Mouse (Mus musculus) cerebellum, adult 2 months (tissue): ENCODE results near the gene Nlrp4f. TPM values are rescaled to one million over a fixed set of nuclear protein-coding genes. Genes with fewer than 3 reads are reported as not detected.

Experiments used
- DNase-seq, 2 experiments: peaks; one replicate each; pipeline ENCODE4 v3.0.0; 2021
- H3K27ac ChIP-seq: fragments of 200-500 bp; 2 replicates; pipeline ENCODE4 v1.5.1; 2012; ENCODE audit warnings: low read length, control low read depth, inconsistent platforms; ENCODE audit not compliant: insufficient read depth
- H3K27me3 ChIP-seq: fragments of 200-500 bp; 2 replicates; pipeline ENCODE4 v1.6.1; 2012; ENCODE audit warnings: inconsistent platforms, mild to moderate bottlenecking, low read length, moderate library complexity; ENCODE audit not compliant: control insufficient read depth, insufficient read depth
- H3K4me1 ChIP-seq: fragments of 200-500 bp; 2 replicates; pipeline ENCODE4 v1.6.1; 2011; ENCODE audit warnings: low read length; ENCODE audit not compliant: control insufficient read depth, insufficient read depth
- H3K4me3 ChIP-seq: fragments of 200-500 bp; replicated peaks from 2 replicates; pipeline ENCODE3; 2011; ENCODE audit warnings: mild to moderate bottlenecking, low read depth, low read length, control low read depth; ENCODE audit not compliant: insufficient read depth
- CTCF ChIP-seq: fragments of 200-500 bp; IDR thresholded peaks from 2 replicates; pipeline ENCODE4 v1.5.1; 2011; ENCODE audit warnings: low read depth, mild to moderate bottlenecking, control low read depth, low read length, moderate library complexity, borderline replicate concordance; ENCODE audit not compliant: insufficient read depth
- POLR2A ChIP-seq: fragments of 200-500 bp; IDR thresholded peaks from 2 replicates; pipeline ENCODE4 v1.6.1; 2011; ENCODE audit warnings: low read length, control low read depth, borderline replicate concordance; ENCODE audit not compliant: insufficient read depth
- WGBS: fragments of 180-500 bp; shearing (Covaris S2); methylation state at CpG from one replicate; pipeline ENCODE4 v1.1.7; 2018; 5-methylcytosine and 5-hydroxymethylcytosine counted together
- polyA plus RNA-seq: library from polyadenylated mRNA; depleted of rRNA; stranded (reverse); fragments of >200 nt; gene quantifications from 2 replicates; pipeline ENCODE4 v1.2.3, GENCODE M21; 2012; rRNA removed

The Nlrp4f gene
- polyA plus RNA-seq, 1 experiment, result 0.23 TPM

GRCm38 (mm10) chr13:65225945-65226344 lies 20.2 kb upstream of the Nlrp4f start:
- Histone ChIP-seq H3K27ac (no peak overlapping the region), H3K4me3 (no peak overlapping the region), H3K27me3 (no peaks in the 10 kb centered on the region), H3K4me1 (no peaks in the 10 kb centered on the region)
- DNase-seq, result no peak
- WGBS, result 52% methylated on average over 6 of the region's 6 CpGs
- no peak for TF ChIP-seq CTCF
- no peak for TF ChIP-seq POLR2A

- TF ChIP-seq POLR2A (no peak), CTCF (no peak)
- Histone ChIP-seq H3K4me3 (no peak overlapping the region), H3K27ac (no peak overlapping the region), H3K27me3 (no peaks in the 10 kb centered on the region), H3K4me1 (no peaks in the 10 kb centered on the region)
- WGBS, result 49% methylated on average over 1 of the region's 1 CpGs
- no peak for DNase-seq
These were observed 5.1 kb downstream of the Nlrp4f start for GRCm38 (mm10) chr13:65200667-65201066.

- Histone ChIP-seq H3K27ac (no peak overlapping the region), H3K4me3 (no peak overlapping the region), H3K27me3 (no peaks in the 10 kb centered on the region), H3K4me1 (no peaks in the 10 kb centered on the region)
- no peak for DNase-seq
- no peak for TF ChIP-seq POLR2A
- TF ChIP-seq CTCF, result no peak
- 56% methylated on average over 15 of the region's 15 CpGs for WGBS
These were observed 29.2 kb downstream of the Nlrp4f start for GRCm38 (mm10) chr13:65176472-65177091.

- H3K27me3 ChIP-seq, result no peaks in the 10 kb centered on the region
- peak; percentile 0 to 11 for DNase-seq
- 22% methylated on average over 46 of the region's 46 CpGs for WGBS
- no peaks in the 10 kb centered on the region for H3K4me1 ChIP-seq
- no peak overlapping the region for H3K4me3 ChIP-seq
- TF ChIP-seq POLR2A (no peak), CTCF (peak; percentile 57; the same call in 1 of the 2 replicates)
- no peak overlapping the region for H3K27ac ChIP-seq
These were observed 29.9 kb downstream of the Nlrp4f start for GRCm38 (mm10) chr13:65175734-65176471.

- WGBS, result 74% methylated on average over 3 of the region's 3 CpGs
- TF ChIP-seq CTCF (no peak), POLR2A (no peak)
- no peak overlapping the region for H3K4me3 ChIP-seq
- DNase-seq, result no peak
- no peaks in the 10 kb centered on the region for H3K4me1 ChIP-seq
- H3K27me3 ChIP-seq, result no peaks in the 10 kb centered on the region
- H3K27ac ChIP-seq, result no peak overlapping the region
These were observed 31.7 kb downstream of the Nlrp4f start for GRCm38 (mm10) chr13:65174102-65174501.

- H3K27me3 ChIP-seq, result no peaks in the 10 kb centered on the region
- WGBS, result 71% methylated on average over 1 of the region's 1 CpGs
- H3K4me3 ChIP-seq, result no peak within 1 kb of the TSS
- H3K27ac ChIP-seq, result no peak within 1 kb of the TSS
- TF ChIP-seq CTCF (no peak), POLR2A (no peak)
- DNase-seq, result no peak
- no peaks in the 10 kb centered on the region; the same call in 1 of the 2 replicates for H3K4me1 ChIP-seq
These were observed 55.8 kb downstream of the Nlrp4f start, which contains the start of gene Olfr466 for GRCm38 (mm10) chr13:65149940-65150339. Gene Olfr466 (plus strand): TSS chr13:65150240.

- H3K4me3 ChIP-seq, result no peak within 1 kb of the TSS
- no peaks in the 10 kb centered on the region for H3K4me1 ChIP-seq
- TF ChIP-seq CTCF (no peak), POLR2A (no peak)
- DNase-seq, result no peak
- H3K27ac ChIP-seq, result no peak within 1 kb of the TSS
- WGBS, result 47% methylated on average over 4 of the region's 4 CpGs
- no peaks in the 10 kb centered on the region for H3K27me3 ChIP-seq
These were observed 68.0 kb downstream of the Nlrp4f start, which contains the start of gene Olfr465-ps1 for GRCm38 (mm10) chr13:65137789-65138188. Gene Olfr465-ps1 (plus strand): TSS chr13:65138089.

Other genes with a start within 250 kb of the Nlrp4f start
- not detected in 2 replicates for gene Spata31d1c, start 172.9 kb downstream of the Nlrp4f start, polyA plus RNA-seq
- gene Prss47, start 153.2 kb downstream of the Nlrp4f start, polyA plus RNA-seq, result not detected in 2 replicates
- 33.0 and 36.8 TPM in 2 replicates for gene Mfsd14b, start 93.0 kb downstream of the Nlrp4f start, polyA plus RNA-seq
- gene Olfr465-ps1, start 67.9 kb downstream of the Nlrp4f start, polyA plus RNA-seq, result not detected in 2 replicates
- gene Olfr466, start 55.7 kb downstream of the Nlrp4f start, polyA plus RNA-seq, result not detected in 2 replicates
- 0.32 and 0.56 TPM in 2 replicates for gene Gm10775, start 53.6 kb upstream of the Nlrp4f start, polyA plus RNA-seq
- 39.6 and 40.5 TPM in 2 replicates for gene Zfp369, start 72.8 kb upstream of the Nlrp4f start, polyA plus RNA-seq